Mouse (Mus musculus) limb, embryonic 14.5 days (tissue): ENCODE results near the gene Fam198a. TPM values are rescaled to one million over a fixed set of nuclear protein-coding genes. Genes with fewer than 3 reads are reported as not detected.
"Not testable (repeated sequence)": the region's sequence is repeated elsewhere in the genome, so short reads cannot be mapped to it uniquely, and the experiment has no call there.

Source experiments
- ATAC-seq: fragments of 200-750 bp; cut with Nextera tagmentation; 2 replicates; pipeline ENCODE4 v1.8.0; 2017; ENCODE audit warnings: low read depth, moderate number of reproducible peaks, moderate TSS enrichment; ENCODE audit not compliant: low FRiP score
- DNase-seq: peaks from one replicate; pipeline ENCODE4 v3.0.0-alpha.2; 2015; ENCODE audit warnings: low spot score
- H3K27ac ChIP-seq: fragments of 300-500 bp; sonication (generic); replicated peaks from 2 replicates; pipeline ENCODE4 v1.5.1; 2014; ENCODE audit warnings: low read depth, mild to moderate bottlenecking, low read length, moderate library complexity, mixed read lengths
- H3K27me3 ChIP-seq: fragments of 300-500 bp; sonication (generic); 2 replicates; pipeline ENCODE4 v1.6.1; 2014; ENCODE audit warnings: low read length, mixed read lengths; ENCODE audit not compliant: control insufficient read depth, insufficient read depth
- H3K36me3 ChIP-seq: fragments of 300-500 bp; sonication (generic); 2 replicates; pipeline ENCODE4 v1.6.1; 2014; ENCODE audit warnings: mild to moderate bottlenecking, low read length, moderate library complexity, mixed read lengths; ENCODE audit not compliant: control insufficient read depth, insufficient read depth
- H3K4me1 ChIP-seq: fragments of 300-500 bp; sonication (generic); 2 replicates; pipeline ENCODE4 v1.6.1; 2014; ENCODE audit warnings: antibody characterized with exemption, low read length, mixed read lengths; ENCODE audit not compliant: control insufficient read depth, insufficient read depth
- H3K4me2 ChIP-seq: fragments of 300-500 bp; sonication (generic); replicated peaks from 2 replicates; pipeline ENCODE4 v1.6.1; 2014; ENCODE audit warnings: low read depth, mild to moderate bottlenecking, low read length, moderate library complexity; ENCODE audit not compliant: severe bottlenecking
- H3K4me3 ChIP-seq: fragments of 300-500 bp; sonication (generic); replicated peaks from 2 replicates; pipeline ENCODE4 v1.5.1; 2014; ENCODE audit warnings: low read length
- H3K9ac ChIP-seq: fragments of 300-500 bp; sonication (generic); 2 replicates; pipeline ENCODE4 v1.6.1; 2014; ENCODE audit warnings: mild to moderate bottlenecking, low read depth, low read length, moderate library complexity; ENCODE audit not compliant: severe bottlenecking
- H3K9me3 ChIP-seq: fragments of 300-500 bp; sonication (generic); 2 replicates; pipeline ENCODE4 v1.6.1; 2016; ENCODE audit warnings: low read length; ENCODE audit not compliant: control insufficient read depth
- POLR2A ChIP-seq: fragments of 200-500 bp; IDR thresholded peaks from 2 replicates; pipeline ENCODE4 v1.8.0; 2012; ENCODE audit warnings: inconsistent platforms, mild to moderate bottlenecking, moderate library complexity, borderline replicate concordance; ENCODE audit not compliant: insufficient read depth, insufficient read length; ENCODE audit errors: extremely low read depth
- WGBS: fragments of 180-500 bp; shearing (Covaris S2); extraction: QIAGEN DNeasy Blood & Tissue Kit; methylation state at CpG from one replicate; pipeline ENCODE4 v1.1.7; 2014; 5-methylcytosine and 5-hydroxymethylcytosine counted together
- polyA plus RNA-seq, 2 experiments: library from polyadenylated mRNA; depleted of rRNA in 1 of 2; stranded (reverse) in 1 of 2; unstranded in 1 of 2; fragments of >200 nt; fragmentation: Nextera tagmentation in 1 of 2; extraction: Ambion mirVana in 1 of 2; gene quantifications; 2 replicates each; pipeline versions ENCODE4 v1.2.1 to v1.2.3; 2012 to 2014

Gene Fam198a
- polyA plus RNA-seq, 2 experiments = 6.4 to 8.7 TPM

- Histone ChIP-seq H3K36me3 (no peaks in the 10 kb centered on the region), H3K9ac (no peak overlapping the region), H3K4me2 (no peak overlapping the region), H3K4me1 (no peaks in the 10 kb centered on the region), H3K27me3 (no peaks in the 10 kb centered on the region), H3K4me3 (no peak overlapping the region), H3K9me3 (no peaks in the 10 kb centered on the region), H3K27ac (no peak overlapping the region)
- 86% methylated on average over 2 of the region's 2 CpGs for WGBS
- DNase-seq (no peak), ATAC-seq (no peak)
- no peak for TF ChIP-seq POLR2A
These were observed 62.0 kb downstream of the Fam198a start for GRCm38 (mm10) chr9:122012816-122013215.

- no peak overlapping the region for H3K4me3 ChIP-seq
- H3K27me3 ChIP-seq = no peaks in the 10 kb centered on the region
- no peaks in the 10 kb centered on the region for H3K36me3 ChIP-seq
- no peak for TF ChIP-seq POLR2A
- ATAC-seq = no peak
- H3K4me1 ChIP-seq = no peaks in the 10 kb centered on the region
- no peaks in the 10 kb centered on the region for H3K9me3 ChIP-seq
- no peak for DNase-seq
- 81% methylated on average over 4 of the region's 4 CpGs for WGBS
- no peak overlapping the region for H3K4me2 ChIP-seq
- no peak overlapping the region for H3K9ac ChIP-seq
- no peak overlapping the region for H3K27ac ChIP-seq
These were observed 62.8 kb downstream of the Fam198a start for GRCm38 (mm10) chr9:122013629-122014028.

- ATAC-seq (no peak), DNase-seq (peak; percentile 71)
- WGBS = 11% methylated on average over 10 of the region's 10 CpGs
- Histone ChIP-seq H3K27ac (no peak overlapping the region), H3K4me1 (no peaks in the 10 kb centered on the region), H3K4me2 (no peak overlapping the region), H3K36me3 (no peaks in the 10 kb centered on the region), H3K9me3 (no peaks in the 10 kb centered on the region), H3K27me3 (no peaks in the 10 kb centered on the region), H3K4me3 (no peak overlapping the region), H3K9ac (no peak overlapping the region)
- no peak for TF ChIP-seq POLR2A
These were observed 63.5 kb downstream of the Fam198a start for GRCm38 (mm10) chr9:122014241-122014667.

GRCm38 (mm10) chr9:122018079-122018478 lies 67.3 kb downstream of the Fam198a start:
- Histone ChIP-seq H3K36me3 (no peaks in the 10 kb centered on the region), H3K4me3 (no peak overlapping the region), H3K27ac (no peak overlapping the region), H3K4me1 (peaks cover 4% of the 10 kb centered on the region; the same call in 1 of the 2 replicates), H3K9me3 (no peaks in the 10 kb centered on the region), H3K4me2 (no peak overlapping the region), H3K9ac (no peak overlapping the region), H3K27me3 (no peaks in the 10 kb centered on the region)
- TF ChIP-seq POLR2A = no peak
- ATAC-seq (no peak), DNase-seq (no peak)
- WGBS = 79% methylated on average over 5 of the region's 5 CpGs

GRCm38 (mm10) chr9:122018782-122019395 lies 68.1 kb downstream of the Fam198a start:
- Histone ChIP-seq H3K9ac (no peak overlapping the region), H3K27ac (0 out of 2 replicates have a peak overlapping the region, but pooled peaks have one; percentile 35), H3K4me2 (0 out of 2 replicates have a peak overlapping the region, but pooled peaks have one; percentile 1), H3K4me3 (no peak overlapping the region), H3K36me3 (no peaks in the 10 kb centered on the region), H3K9me3 (no peaks in the 10 kb centered on the region), H3K4me1 (peaks cover 7% of the 10 kb centered on the region), H3K27me3 (no peaks in the 10 kb centered on the region)
- DNase-seq (peak; percentile 88), ATAC-seq (peak; percentile 70)
- TF ChIP-seq POLR2A = no peak
- WGBS = 16% methylated on average over 8 of the region's 8 CpGs

GRCm38 (mm10) chr9:122020321-122020720 lies 69.5 kb downstream of the Fam198a start:
- Histone ChIP-seq H3K27me3 (no peaks in the 10 kb centered on the region), H3K4me2 (no peak overlapping the region), H3K36me3 (no peaks in the 10 kb centered on the region), H3K9ac (no peak overlapping the region), H3K4me1 (peaks cover 7% of the 10 kb centered on the region), H3K9me3 (no peaks in the 10 kb centered on the region), H3K4me3 (no peak overlapping the region), H3K27ac (no peak overlapping the region)
- no peak for TF ChIP-seq POLR2A
- 83% methylated on average over 4 of the region's 4 CpGs for WGBS
- ATAC-seq (no peak), DNase-seq (no peak)

- not testable (repeated sequence) for H3K4me1 ChIP-seq, H3K27ac ChIP-seq, H3K36me3 ChIP-seq, H3K27me3 ChIP-seq, H3K4me2 ChIP-seq, H3K9ac ChIP-seq, H3K9me3 ChIP-seq, H3K4me3 ChIP-seq, ATAC-seq, DNase-seq
- WGBS = 90% methylated on average over 4 of the region's 4 CpGs
These were observed 70.4 kb downstream of the Fam198a start for GRCm38 (mm10) chr9:122021171-122021570.
